Mouse (Mus musculus) 416B (cell line): ENCODE data around the gene Zdhhc22.
A peak's percentile ranks its signal among the peaks of the same experiment; 100 is the strongest.

Experiments
- DNase-seq: peaks from one replicate; pipeline ENCODE4 v3.0.0; 2011; ENCODE audit warnings: low read depth

The Zdhhc22 gene

GRCm38 (mm10) chr12:86989890-86990754 is at the start of gene Zdhhc22:
TSS of gene Zdhhc22 (minus strand) at chr12:86990430.
- DNase-seq, result no peak

GRCm38 (mm10) chr12:87036631-87037030 is 46.4 kb upstream of the Zdhhc22 start:
- DNase-seq, result no peak

- peak; percentile 15 for DNase-seq
These were observed 41.0 kb upstream of the Zdhhc22 start for GRCm38 (mm10) chr12:87031163-87031763.

- DNase-seq, result no peak
These were observed 39.2 kb upstream of the Zdhhc22 start for GRCm38 (mm10) chr12:87029251-87029976.

GRCm38 (mm10) chr12:87028068-87028467 is 37.8 kb upstream of the Zdhhc22 start:
- DNase-seq, result no peak

- no peak for DNase-seq
These were observed 37.2 kb upstream of the Zdhhc22 start for GRCm38 (mm10) chr12:87027391-87027790.

- no peak for DNase-seq
These were observed 36.6 kb upstream of the Zdhhc22 start for GRCm38 (mm10) chr12:87026871-87027240.

- no peak for DNase-seq
These were observed 36.1 kb upstream of the Zdhhc22 start for GRCm38 (mm10) chr12:87026109-87026870.

- no peak for DNase-seq
These were observed 33.2 kb upstream of the Zdhhc22 start for GRCm38 (mm10) chr12:87023456-87023855.

- DNase-seq, result no peak
These were observed 31.8 kb upstream of the Zdhhc22 start for GRCm38 (mm10) chr12:87022006-87022405.

- no peak for DNase-seq
These were observed 30.8 kb upstream of the Zdhhc22 start, which contains the start of gene Tmem63c for GRCm38 (mm10) chr12:87021040-87021439. TSS of gene Tmem63c (plus strand) at chr12:87021340.

GRCm38 (mm10) chr12:87018756-87019155 is 28.5 kb upstream of the Zdhhc22 start:
- no peak for DNase-seq

GRCm38 (mm10) chr12:87017041-87017440 is 26.8 kb upstream of the Zdhhc22 start:
- DNase-seq, result peak; percentile 39

GRCm38 (mm10) chr12:87004596-87004995 is 14.4 kb upstream of the Zdhhc22 start:
- no peak for DNase-seq

- no peak for DNase-seq
These were observed 13.4 kb upstream of the Zdhhc22 start for GRCm38 (mm10) chr12:87003606-87004005.

GRCm38 (mm10) chr12:87002815-87003214 is 12.6 kb upstream of the Zdhhc22 start:
- DNase-seq, result no peak

- no peak for DNase-seq
These were observed 12.0 kb upstream of the Zdhhc22 start for GRCm38 (mm10) chr12:87002209-87002608.

- no peak for DNase-seq
These were observed 10.6 kb upstream of the Zdhhc22 start for GRCm38 (mm10) chr12:87000840-87001176.

GRCm38 (mm10) chr12:87000151-87000839 is 10.1 kb upstream of the Zdhhc22 start:
- peak; percentile 63 for DNase-seq

- DNase-seq, result no peak
These were observed 9.1 kb upstream of the Zdhhc22 start for GRCm38 (mm10) chr12:86999283-86999820.

GRCm38 (mm10) chr12:86998699-86999098 is 8.5 kb upstream of the Zdhhc22 start:
- DNase-seq, result no peak
